Mouse (Mus musculus): ENCODE data around the gene Anapc13.

The Anapc13 gene

DNA sequence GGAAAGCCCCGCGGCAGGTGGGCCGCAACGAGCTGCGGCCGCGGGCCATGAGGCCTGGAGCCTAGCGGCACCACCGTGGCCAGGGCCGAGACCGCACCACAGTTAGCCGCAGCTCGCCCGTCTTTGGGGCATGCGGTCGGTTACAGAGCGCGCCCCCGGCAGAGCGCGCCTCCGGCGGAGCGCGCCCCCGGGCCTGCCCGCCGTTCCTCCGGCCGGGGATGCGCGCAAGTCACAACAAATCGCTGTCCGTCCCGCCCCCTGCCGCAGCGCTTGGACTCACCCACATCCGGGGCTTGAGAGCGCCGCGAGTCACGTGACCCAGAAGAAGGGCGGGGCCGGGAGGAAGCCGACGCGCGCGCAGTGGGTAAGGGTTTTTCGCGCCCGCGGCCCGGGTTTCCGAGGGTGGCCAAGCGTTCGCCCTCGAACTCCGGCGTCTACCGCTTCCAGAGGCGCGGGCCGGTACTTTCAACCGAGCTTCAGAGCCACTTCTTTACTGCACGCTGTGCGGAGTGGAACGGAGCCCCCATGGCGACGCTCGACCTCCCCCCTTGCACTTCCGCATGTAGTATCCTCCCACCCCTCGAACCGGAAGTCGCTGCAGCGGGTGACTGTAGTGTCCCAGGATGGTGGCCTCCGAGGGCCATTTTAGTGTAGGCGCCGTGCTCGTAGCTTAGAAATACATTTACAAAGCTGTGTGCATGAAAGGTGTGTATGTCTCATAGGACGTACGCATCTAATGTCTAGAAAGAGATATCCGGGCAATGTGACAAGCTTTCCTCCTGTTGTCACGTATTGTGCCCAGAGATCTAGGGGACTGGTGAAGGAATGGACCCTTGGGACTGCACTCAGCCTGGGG, at the start of gene Anapc13, which contains the start of gene Cep63:
Gene Anapc13, plus strand, starts transcription at position 314 of the 856 bp plus-strand sequence.
Gene Cep63, minus strand, starts transcription at position 552 of the 856 bp plus-strand sequence.
- DNase-seq = peak; percentile 98 to 99

- DNase-seq = peak; percentile 9 to 17
Observed at GRCm38 (mm10) chr9:102577480-102577879, 48.6 kb upstream of the Anapc13 start.

DNA sequence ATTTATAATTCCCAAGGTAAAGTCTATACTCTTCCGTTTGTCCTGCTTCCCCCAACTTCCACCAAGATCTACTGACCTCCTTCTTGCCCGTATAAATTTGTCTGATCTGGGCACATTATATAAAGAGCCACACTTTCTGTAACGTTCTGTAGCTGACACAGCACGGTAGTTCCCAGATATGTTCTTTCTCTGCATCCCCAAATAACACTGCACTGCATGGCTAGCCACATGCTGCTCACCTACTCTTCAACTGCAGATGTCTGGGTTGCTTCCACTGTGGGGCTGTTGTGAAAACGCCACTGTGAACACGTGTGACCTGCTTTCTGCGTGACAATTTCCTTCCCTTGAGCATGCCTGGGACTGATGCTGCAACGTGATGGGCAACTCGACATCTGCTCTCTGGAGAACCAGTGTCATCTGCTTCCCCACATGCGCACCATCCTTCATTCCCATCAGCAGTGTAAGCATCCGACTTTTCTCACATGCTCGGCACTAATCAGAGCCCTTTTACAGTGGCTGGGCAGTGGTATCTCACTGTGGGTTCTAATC, 44.1 kb upstream of the Anapc13 start:
- DNase-seq = no peak

DNA sequence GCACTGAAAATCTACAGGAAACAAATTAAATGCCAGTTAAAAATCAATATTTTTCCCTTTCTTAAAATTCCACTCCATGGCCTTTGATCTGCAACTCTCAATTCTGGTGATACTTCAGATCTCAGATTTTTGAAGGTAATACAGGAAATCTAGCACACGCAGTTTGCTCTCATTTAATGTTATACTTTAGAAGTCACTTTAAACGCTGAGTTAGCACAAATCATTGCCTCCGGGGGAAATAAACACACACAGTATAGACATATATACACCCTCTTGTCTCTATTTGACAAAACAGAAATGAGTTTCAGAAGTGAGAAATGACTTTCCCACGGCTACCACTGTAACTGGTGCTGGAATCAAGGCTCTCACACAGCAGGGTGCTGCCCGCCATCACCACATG, 38.7 kb upstream of the Anapc13 start:
- no peak for DNase-seq

- DNase-seq = peak in 1 of 2 experiments; percentile 44
Observed at GRCm38 (mm10) chr9:102594667-102595393, 31.3 kb upstream of the Anapc13 start.

DNA sequence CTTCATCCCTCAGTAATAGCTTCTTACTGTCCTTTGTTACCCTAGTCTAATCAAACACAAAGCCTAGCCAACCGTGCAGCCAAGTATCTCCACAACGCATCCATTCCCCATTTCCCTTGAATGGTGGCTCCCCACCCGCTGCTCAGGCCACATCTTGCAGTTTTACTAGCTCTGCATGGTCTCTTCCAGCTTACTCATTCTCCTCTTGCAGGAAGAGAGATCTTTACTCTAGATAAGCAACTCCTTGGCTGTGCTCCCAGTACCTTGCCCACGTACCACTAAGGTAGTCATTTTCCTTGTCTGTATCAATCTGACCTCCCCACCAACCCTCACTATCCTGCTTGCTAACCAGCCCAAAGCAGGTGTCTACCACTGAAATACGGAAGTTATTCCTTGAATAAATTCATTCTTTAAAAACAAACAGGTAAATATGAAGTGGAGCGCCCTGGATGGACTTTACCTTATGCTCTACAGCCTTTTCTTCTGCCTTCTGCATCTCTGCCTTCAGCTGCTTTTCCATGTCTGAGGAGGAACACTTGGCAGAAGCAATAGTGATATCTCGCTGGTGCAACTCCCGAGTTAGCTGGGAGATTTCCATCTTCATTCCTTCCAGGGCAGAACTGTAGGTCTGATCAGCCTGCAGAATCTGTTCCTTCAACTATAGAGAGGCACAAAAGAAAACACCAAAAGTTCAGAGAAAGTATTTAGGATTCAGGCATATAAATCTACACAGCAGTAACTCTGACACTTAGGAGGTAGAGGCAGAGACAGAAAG, 30.2 kb upstream of the Anapc13 start:
- DNase-seq = peak in 1 of 2 experiments; percentile 4

DNA sequence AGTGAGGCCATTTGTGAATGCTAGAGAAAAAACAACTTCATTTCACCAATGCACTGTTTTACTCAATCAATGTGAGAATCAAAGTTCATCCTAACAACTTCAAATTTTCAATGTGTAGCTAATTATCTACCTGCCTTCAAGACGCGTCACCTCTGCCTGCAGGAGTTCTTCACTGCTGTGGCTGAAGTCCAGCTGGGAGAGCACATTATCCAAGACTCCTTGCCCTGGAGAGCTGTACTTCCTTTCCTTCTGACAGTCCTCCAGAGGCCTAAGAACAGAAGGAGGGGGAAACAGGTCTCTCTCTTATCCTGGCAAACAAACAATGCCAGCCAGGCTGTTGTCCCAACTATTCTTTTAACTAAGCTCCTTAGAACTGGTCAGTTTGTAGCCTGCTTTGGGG, 24.9 kb upstream of the Anapc13 start:
- DNase-seq = peak; percentile 72 to 74

GRCm38 (mm10) chr9:102601666-102602065, 24.4 kb upstream of the Anapc13 start:
- DNase-seq = no peak

DNA sequence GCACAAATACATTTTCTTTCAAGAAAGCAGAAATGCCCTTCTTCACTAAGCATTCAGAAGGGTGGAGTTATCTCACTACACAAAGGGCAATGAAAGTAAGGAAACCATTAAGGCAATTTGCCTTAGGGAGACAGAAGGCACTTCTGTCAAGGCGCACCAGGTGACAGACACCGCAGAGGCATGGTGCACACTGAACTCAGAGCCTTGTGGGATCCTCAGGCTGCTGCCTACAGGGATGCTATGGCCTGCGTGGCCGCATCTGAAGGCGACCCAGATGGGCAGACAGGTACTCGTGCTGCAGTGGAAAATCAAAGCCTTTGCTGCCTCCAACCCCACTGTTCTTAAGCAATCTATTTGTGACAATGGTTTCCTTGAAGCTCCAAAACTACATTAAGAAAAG, 20.9 kb upstream of the Anapc13 start:
- no peak for DNase-seq

GRCm38 (mm10) chr9:102607471-102607870, 18.6 kb upstream of the Anapc13 start:
- no peak for DNase-seq

- DNase-seq = no peak
Observed at GRCm38 (mm10) chr9:102609221-102609620, 16.9 kb upstream of the Anapc13 start.

GRCm38 (mm10) chr9:102615071-102615470, 11.0 kb upstream of the Anapc13 start:
- DNase-seq = no peak

DNA sequence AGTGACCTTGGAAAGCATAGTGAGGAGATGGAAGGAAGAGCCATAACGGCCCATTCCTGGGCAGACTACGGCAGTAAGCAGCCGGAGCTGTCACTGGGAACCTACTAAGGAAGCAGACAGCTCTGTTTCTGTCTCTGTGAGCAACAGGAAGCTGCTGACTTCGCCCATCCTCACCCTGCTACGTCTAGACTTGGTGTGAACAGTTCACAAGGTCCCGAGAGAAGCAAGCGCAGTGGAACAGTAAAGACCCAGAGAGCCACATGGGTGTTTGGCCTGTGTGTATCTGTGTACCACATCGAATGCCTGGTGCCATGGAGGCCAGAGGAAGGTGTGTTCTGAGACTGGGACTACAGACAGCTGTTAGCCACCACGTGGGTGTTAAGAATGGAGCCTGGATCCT, 9.8 kb upstream of the Anapc13 start:
- no peak for DNase-seq

DNA sequence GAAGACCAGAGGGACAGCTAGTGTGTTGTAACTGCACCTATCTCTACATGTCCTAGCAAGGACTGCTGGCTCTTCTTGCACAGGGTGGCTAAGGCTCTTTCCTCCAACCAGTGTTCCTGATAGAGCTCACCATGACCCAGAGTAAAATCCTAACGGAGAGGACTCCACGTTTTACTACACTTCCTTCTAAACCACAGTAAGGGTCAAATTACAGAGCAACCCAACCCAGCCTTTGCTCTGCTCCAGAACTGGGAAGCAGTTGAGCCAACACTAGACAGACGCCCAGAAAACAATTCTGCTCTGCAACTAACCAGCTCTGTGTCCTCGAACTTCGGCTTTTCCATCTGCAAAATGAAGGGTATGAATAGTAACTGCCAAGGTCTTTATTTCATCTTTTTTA, 4.7 kb upstream of the Anapc13 start:
- DNase-seq = no peak

DNA sequence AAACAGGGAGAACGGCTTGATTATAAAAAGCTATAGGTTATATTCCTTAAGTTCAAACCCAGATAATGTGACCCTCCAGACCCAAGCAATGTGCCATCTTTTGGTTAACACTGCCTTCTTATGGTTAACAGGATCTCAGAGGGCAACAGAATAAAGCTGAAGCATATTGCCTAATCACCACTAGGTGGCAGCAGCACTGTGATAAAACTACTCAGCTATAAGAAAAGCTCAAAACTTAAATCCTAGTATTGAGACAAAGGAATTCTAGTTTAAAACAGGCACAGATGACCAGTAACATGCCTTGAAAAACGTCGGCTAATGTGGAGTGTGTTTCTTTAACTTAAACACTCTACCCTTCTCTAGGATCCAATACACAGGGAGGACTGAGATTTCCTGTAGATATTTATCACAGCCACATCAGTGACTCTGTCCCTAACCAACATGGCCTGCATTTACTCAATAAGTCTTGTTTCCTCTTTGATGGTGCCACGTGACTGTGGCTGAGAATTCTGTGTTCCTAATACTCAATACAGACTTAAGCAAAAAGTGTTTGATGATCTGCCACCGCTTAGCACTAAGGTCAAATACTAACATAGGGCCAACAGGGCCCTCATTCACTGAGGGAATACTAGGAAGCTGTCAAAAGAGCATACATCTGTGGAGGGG, 3.8 kb upstream of the Anapc13 start:
- DNase-seq = peak; percentile 59 to 67

- no peak for DNase-seq
Observed at GRCm38 (mm10) chr9:102622876-102623275, 3.2 kb upstream of the Anapc13 start.

- DNase-seq = no peak
Observed at GRCm38 (mm10) chr9:102623581-102623980, 2.5 kb upstream of the Anapc13 start.

DNA sequence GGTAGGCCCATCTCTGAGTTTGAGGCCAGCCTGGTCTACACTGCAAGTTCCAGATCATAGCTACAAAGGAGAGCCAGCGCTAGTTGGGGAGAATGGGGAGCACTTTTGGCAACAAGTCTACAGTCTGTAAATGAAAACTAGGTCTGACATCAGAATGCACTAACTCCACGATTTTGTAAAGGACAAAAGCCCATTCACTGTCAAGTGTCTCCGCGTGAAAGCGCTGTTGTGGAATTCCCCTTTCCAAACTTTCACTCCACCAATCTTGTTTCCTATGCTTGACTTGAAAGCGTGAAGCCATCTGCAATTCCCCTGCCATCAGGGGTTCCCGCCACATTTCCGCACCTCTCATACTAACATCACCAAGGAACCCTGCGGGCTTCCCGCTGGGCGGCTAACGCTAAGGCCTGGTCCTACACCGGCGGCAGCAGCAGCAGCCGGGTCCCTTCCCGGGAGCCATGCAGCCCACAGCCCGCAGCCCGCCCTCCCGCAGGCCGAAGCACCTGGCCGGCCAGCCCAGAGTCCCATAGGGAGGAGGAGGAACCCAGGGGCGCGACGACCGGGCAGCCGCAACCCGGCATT, 604 bp upstream of the Anapc13 start:
- DNase-seq = no peak

DNA sequence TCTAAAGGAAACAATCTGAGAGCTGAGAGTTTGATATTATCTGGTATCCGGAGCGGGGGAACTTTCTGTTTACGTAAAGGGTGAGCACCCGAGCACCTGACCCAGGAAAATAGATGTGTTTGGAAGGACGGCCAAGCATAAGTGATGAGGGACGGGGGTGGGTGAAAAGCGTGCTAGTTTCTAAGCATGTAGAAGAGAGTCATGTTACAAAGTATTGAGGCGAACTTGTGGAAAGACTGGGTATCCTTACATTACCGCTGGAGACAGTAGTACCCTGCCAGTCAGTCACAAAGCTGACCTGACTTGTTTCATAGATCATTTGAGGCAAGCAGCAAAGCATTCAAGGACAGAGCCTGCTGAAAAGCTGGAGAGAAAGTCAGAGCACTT, 736 bp downstream of the Anapc13 start:
- DNase-seq = no peak

DNA sequence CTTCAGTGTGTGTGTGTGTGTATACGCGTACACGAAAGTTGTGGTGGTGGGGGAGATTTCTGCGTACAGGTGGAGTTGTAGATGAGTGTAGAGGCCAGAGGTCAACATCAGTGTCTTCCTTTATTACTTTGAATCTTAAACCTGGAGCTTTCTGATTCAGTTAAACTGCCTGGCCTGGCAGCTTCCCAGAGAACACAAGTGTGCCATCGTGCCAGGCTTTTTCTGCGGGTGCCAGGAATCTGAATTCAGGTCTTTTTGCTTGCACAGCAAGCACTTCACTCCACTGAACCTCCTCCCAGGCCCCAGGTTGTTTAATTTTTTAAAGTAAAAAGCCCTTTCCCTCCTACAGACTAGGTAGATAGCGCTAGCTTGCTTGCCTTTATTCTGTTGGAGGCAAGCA, 1.3 kb downstream of the Anapc13 start:
- DNase-seq = peak; percentile 61 to 68

DNA sequence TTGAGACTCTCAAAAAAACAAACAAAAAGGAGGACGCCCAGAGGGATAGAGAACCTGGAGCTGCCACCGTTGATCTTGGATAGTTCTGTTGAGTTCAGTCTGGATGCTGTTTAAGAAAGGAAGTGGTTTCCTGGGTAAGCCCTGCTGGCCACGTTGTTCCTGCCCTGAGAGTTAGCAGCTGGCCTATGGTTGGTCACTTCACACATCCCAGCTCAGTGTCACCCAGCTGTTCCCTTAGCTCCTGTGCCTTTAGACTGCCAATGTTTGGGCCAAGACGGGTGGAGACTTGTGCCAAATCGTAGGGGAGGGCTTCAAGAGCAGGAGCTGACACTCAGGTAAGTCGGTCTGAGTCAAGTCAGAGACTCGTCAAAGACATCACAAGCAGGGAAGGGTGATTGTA, 3.0 kb downstream of the Anapc13 start:
- no peak for DNase-seq

DNA sequence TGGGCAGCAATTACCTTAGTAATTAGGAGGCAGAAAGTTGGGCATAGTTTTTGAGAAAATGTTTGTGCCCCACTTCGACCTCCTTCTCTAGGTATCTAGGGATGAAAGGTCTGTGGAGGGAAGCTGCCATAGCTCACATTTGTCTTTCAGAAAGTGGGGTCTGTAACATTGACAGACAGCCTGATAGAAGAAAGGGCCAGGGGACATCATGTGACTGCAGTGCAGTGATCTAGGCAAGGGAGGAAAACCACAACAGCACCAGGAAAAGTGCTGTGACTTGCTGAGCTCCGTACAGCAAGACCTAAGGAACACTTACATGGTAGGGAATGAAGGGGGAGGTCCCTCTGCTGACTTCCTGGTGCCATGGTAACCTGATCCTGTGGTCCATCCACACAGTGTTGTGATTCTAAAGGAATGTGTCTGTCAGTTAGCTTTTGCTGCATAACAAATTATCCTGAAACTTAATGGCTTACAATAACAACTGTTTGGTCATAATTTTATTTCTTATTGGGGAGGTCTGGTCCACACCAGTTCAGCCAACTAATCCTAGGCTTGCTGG, 5.6 kb downstream of the Anapc13 start:
- DNase-seq = no peak

Measured in kidney, postnatal 36 days (tissue).